Mouse (Mus musculus) myocyte (in vitro differentiated cells): Measurements from ENCODE around the gene Cbwd1. TPM values are rescaled to one million over a fixed set of nuclear protein-coding genes. Genes with fewer than 3 reads are reported as not detected.

Experiments
- H3K27me3 ChIP-seq: one replicate; pipeline ENCODE4 v1.6.1; 2011; ENCODE audit not compliant: control insufficient read depth, insufficient read depth, insufficient read length
- H3K36me3 ChIP-seq: one replicate; pipeline ENCODE4 v1.6.1; 2011; ENCODE audit not compliant: control insufficient read depth, insufficient read depth
- H3K4me2 ChIP-seq: one replicate; pipeline ENCODE4 v1.6.1; 2011; ENCODE audit warnings: low read depth, control low read depth
- H3K4me3 ChIP-seq: one replicate; pipeline ENCODE4 v1.5.1; 2011; ENCODE audit warnings: mild to moderate bottlenecking, control low read depth, moderate library complexity
- H3K79me2 ChIP-seq: one replicate; pipeline ENCODE4 v1.6.1; 2011; ENCODE audit not compliant: control insufficient read depth, insufficient read depth
- H3ac ChIP-seq: one replicate; pipeline ENCODE4 v1.6.1; 2011; ENCODE audit not compliant: control insufficient read depth, insufficient read length
- CEBPB ChIP-seq: IDR thresholded peaks from 2 replicates; pipeline ENCODE4 v1.6.1; 2011; ENCODE audit warnings: mild to moderate bottlenecking, moderate library complexity; ENCODE audit not compliant: poor library complexity, insufficient read depth, severe bottlenecking
- E2F4 ChIP-seq: IDR thresholded peaks from one replicate; pipeline ENCODE4 v1.6.1; 2011; ENCODE audit warnings: mild to moderate bottlenecking, control low read depth, moderate library complexity; ENCODE audit not compliant: insufficient read depth
- MAX ChIP-seq: IDR thresholded peaks from one replicate; pipeline ENCODE4 v1.6.1; 2011; ENCODE audit warnings: low read depth, mild to moderate bottlenecking, control low read depth
- MYOD1 ChIP-seq, 3 experiments: IDR thresholded peaks; one replicate each; pipeline ENCODE4 v1.6.1; 2011; ENCODE audit warnings: control low read depth in 2 of 3, low read depth in 2 of 3, mild to moderate bottlenecking in 2 of 3, moderate library complexity in 1 of 3; ENCODE audit not compliant: insufficient read length in 2 of 3, control insufficient read depth in 1 of 3
- MYOG ChIP-seq, 3 experiments: IDR thresholded peaks; one replicate each; pipeline ENCODE4 v1.6.1; 2011; ENCODE audit warnings: control low read depth in 2 of 3, low read depth in 2 of 3, mild to moderate bottlenecking in 2 of 3; ENCODE audit not compliant: insufficient read length in 2 of 3, control insufficient read depth in 1 of 3, insufficient read depth in 1 of 3
- POLR2A ChIP-seq: IDR thresholded peaks from one replicate; pipeline ENCODE4 v1.6.1; 2011; ENCODE audit warnings: low read depth, mild to moderate bottlenecking, control low read depth, moderate library complexity; ENCODE audit not compliant: insufficient read length
- POLR2AphosphoS2 ChIP-seq: IDR thresholded peaks from one replicate; pipeline ENCODE4 v1.6.1; 2011; ENCODE audit warnings: low read depth, control low read depth; ENCODE audit not compliant: insufficient read length
- REST ChIP-seq: IDR thresholded peaks from one replicate; pipeline ENCODE4 v1.6.1; 2011; ENCODE audit warnings: mild to moderate bottlenecking, control low read depth, moderate library complexity; ENCODE audit not compliant: insufficient read depth, insufficient read length
- SRF ChIP-seq: IDR thresholded peaks from one replicate; pipeline ENCODE4 v1.6.1; 2011; ENCODE audit warnings: low read depth; ENCODE audit not compliant: control insufficient read depth, insufficient read length
- TCF12 ChIP-seq: IDR thresholded peaks from one replicate; pipeline ENCODE4 v1.6.1; 2011; ENCODE audit warnings: mild to moderate bottlenecking, control low read depth; ENCODE audit not compliant: poor library complexity, insufficient read depth, severe bottlenecking
- TCF3 ChIP-seq: IDR thresholded peaks from one replicate; pipeline ENCODE4 v1.6.1; 2011; ENCODE audit warnings: low read depth, control low read depth; ENCODE audit not compliant: insufficient read length
- USF1 ChIP-seq: IDR thresholded peaks from one replicate; pipeline ENCODE4 v1.6.1; 2011; ENCODE audit warnings: low read depth, mild to moderate bottlenecking, control low read depth, moderate library complexity
- polyA plus RNA-seq: library from polyadenylated mRNA; unstranded; fragments of >200 nt; fragmentation: generic; extraction: Trizol; gene quantifications from one replicate; pipeline ENCODE4 v1.2.1, GENCODE M21; 2012; ENCODE audit warnings: missing spikeins

Gene Cbwd1
- polyA plus RNA-seq, 1 experiment: 9.8 TPM

- no peak for TF ChIP-seq POLR2A
- no peak for TF ChIP-seq CEBPB
- no peak for TF ChIP-seq REST
- no peak for TF ChIP-seq USF1
- TF ChIP-seq SRF: no peak
- no peak for TF ChIP-seq TCF3
- no peak for TF ChIP-seq E2F4
- no peak for TF ChIP-seq POLR2AphosphoS2
- no peak for TF ChIP-seq MYOD1 (IDR thresholded peaks at IDR 0.05; ENCODE audit: control insufficient read depth in 1 of 3, insufficient read length in 2 of 3, low read depth in 2 of 3)
- TF ChIP-seq MAX: no peak
- TF ChIP-seq TCF12: no peak
- TF ChIP-seq MYOG (IDR thresholded peaks at IDR 0.05; ENCODE audit: control insufficient read depth in 1 of 3, insufficient read depth in 1 of 3, insufficient read length in 2 of 3, low read depth in 2 of 3): no peak
- Histone ChIP-seq H3K27me3 (peaks cover 32% of the 10 kb centered on the region), H3K36me3 (no peaks in the 10 kb centered on the region), H3K4me2 (no peak overlapping the region), H3K4me3 (no peak overlapping the region), H3K79me2 (no peaks in the 10 kb centered on the region), H3ac (no peak overlapping the region)
Observed at GRCm38 (mm10) chr19:24899578-24900544, 61.5 kb downstream of the Cbwd1 start.

GRCm38 (mm10) chr19:24898737-24899577 is 62.5 kb downstream of the Cbwd1 start:
- H3K27me3 ChIP-seq: peaks cover 32% of the 10 kb centered on the region
- H3K79me2 ChIP-seq: no peaks in the 10 kb centered on the region
- no peak overlapping the region for H3K4me2 ChIP-seq
- H3K36me3 ChIP-seq: no peaks in the 10 kb centered on the region
- H3K4me3 ChIP-seq: no peak overlapping the region
- H3ac ChIP-seq: no peak overlapping the region
- TF ChIP-seq MYOD1 (IDR thresholded peaks at IDR 0.05; ENCODE audit: control insufficient read depth in 1 of 3, insufficient read length in 2 of 3, low read depth in 2 of 3): no peak
- no peak for TF ChIP-seq POLR2AphosphoS2
- no peak for TF ChIP-seq TCF3
- TF ChIP-seq TCF12: no peak
- no peak for TF ChIP-seq REST
- no peak for TF ChIP-seq POLR2A
- no peak for TF ChIP-seq SRF
- TF ChIP-seq CEBPB: no peak
- no peak for TF ChIP-seq E2F4
- TF ChIP-seq MAX: no peak
- TF ChIP-seq USF1: no peak

GRCm38 (mm10) chr19:24897896-24898736 is 63.3 kb downstream of the Cbwd1 start:
- Histone ChIP-seq H3K4me3 (no peak overlapping the region), H3K27me3 (peaks cover 32% of the 10 kb centered on the region), H3K4me2 (no peak overlapping the region), H3K36me3 (no peaks in the 10 kb centered on the region), H3ac (no peak overlapping the region), H3K79me2 (no peaks in the 10 kb centered on the region)
- TF ChIP-seq TCF12: no peak
- no peak for TF ChIP-seq MYOD1 (IDR thresholded peaks at IDR 0.05; ENCODE audit: control insufficient read depth in 1 of 3, insufficient read length in 2 of 3, low read depth in 2 of 3)
- no peak for TF ChIP-seq E2F4
- TF ChIP-seq USF1: no peak
- no peak for TF ChIP-seq SRF
- no peak for TF ChIP-seq POLR2AphosphoS2
